Mouse (Mus musculus): ENCODE measurements around the gene Psmb4. TPM values are rescaled to one million over a fixed set of nuclear protein-coding genes. Genes with fewer than 3 reads are reported as not detected.
"Not testable (repeated sequence)": the region's sequence is repeated elsewhere in the genome, so short reads cannot be mapped to it uniquely, and the experiment has no call there.

Psmb4 gene
- polyA plus RNA-seq, 1 experiment from 2014 or later = 330 TPM

DNA sequence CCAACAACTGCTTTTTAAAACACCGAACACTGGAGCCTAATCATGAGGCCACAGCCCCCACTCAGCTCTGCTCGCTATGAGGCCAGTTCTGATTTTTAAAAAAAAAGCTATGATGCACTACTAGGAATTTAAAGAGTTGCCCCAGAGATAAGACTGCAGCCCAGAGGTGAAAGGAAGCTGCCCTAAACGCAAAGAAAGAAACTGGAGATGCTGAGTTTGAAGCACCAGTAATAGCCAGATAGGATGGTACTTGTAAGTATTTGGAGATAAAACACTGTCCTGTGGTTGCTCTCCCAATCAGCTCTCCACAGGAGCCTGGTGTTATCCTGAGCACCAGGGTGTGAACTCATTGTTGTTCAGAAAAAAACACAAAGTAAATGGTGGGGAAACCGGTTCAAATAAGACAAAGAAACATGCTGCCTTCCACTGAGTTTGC lies 39.6 kb upstream of the Psmb4 start:
- not testable (repeated sequence) for H3K27ac ChIP-seq; H3K4me2 ChIP-seq; H3K27me3 ChIP-seq; ATAC-seq (ENCODE audit: insufficient number of reproducible peaks, insufficient read depth, low FRiP score, low TSS enrichment, low read depth); H3K4me1 ChIP-seq (replicated peaks); H3K9me3 ChIP-seq; H3K4me3 ChIP-seq (replicated peaks); H3K9ac ChIP-seq (replicated peaks); H3K36me3 ChIP-seq
- 47% methylated on average over 4 of the region's 4 CpGs for WGBS

DNA sequence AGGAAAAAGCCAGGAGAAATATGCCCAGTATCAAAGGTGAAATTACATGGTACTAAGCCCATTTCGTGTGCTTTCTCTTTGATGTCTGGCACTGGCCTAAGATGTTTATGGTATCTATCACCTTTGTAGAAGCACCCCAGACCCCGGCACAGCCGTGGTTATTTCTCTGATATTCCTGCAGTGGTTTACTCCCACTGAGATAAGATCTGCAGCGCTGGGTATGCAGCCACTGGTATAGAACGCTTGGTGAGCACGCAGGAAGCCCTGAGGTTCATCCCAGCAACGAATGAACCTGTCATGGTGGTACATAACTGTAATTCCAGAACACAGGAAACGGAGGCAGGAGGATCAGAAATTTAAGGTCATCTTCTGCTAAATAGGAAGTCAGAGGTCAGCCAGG lies 37.9 kb upstream of the Psmb4 start:
- H3K4me2 ChIP-seq = no peak overlapping the region
- H3K4me1 ChIP-seq (replicated peaks) = 0 out of 2 replicates have a peak, but pooled peaks cover 3% of the 10 kb centered on the region
- H3K9ac ChIP-seq (replicated peaks) = no peak overlapping the region
- 40% methylated on average over 8 of the region's 8 CpGs for WGBS
- H3K27ac ChIP-seq = no peak overlapping the region
- H3K27me3 ChIP-seq = no peaks in the 10 kb centered on the region
- H3K4me3 ChIP-seq (replicated peaks) = no peak overlapping the region
- no peaks in the 10 kb centered on the region for H3K9me3 ChIP-seq
- ATAC-seq (ENCODE audit: insufficient number of reproducible peaks, insufficient read depth, low FRiP score, low TSS enrichment, low read depth) = no peak
- H3K36me3 ChIP-seq = no peaks in the 10 kb centered on the region

DNA sequence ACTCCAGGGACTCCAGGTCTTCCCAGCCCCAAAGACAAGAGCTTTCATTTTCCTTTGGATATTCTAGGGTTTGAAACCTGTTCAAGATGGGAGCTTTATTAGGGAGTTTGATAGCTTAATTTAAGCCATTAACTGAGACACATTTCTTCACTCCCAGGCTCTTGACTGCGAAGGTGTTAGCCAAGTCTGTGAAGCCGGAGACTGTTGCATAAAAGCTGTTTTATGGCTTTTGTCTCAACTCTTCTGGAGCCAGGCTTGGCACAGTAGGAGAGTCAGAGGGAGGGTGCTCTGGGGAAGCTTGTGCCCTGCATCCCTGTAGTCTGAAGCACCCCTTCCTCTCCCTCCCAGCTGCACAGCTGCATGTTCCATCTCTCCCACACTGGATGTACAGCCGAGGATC lies 35.6 kb upstream of the Psmb4 start:
- Histone ChIP-seq H3K4me1 (replicated peaks) (0 out of 2 replicates have a peak, but pooled peaks cover 3% of the 10 kb centered on the region), H3K4me2 (no peak overlapping the region), H3K36me3 (no peaks in the 10 kb centered on the region), H3K4me3 (replicated peaks) (no peak overlapping the region), H3K27ac (no peak overlapping the region), H3K9me3 (no peaks in the 10 kb centered on the region), H3K27me3 (no peaks in the 10 kb centered on the region), H3K9ac (replicated peaks) (no peak overlapping the region)
- WGBS = 20% methylated on average over 3 of the region's 3 CpGs
- ATAC-seq (ENCODE audit: insufficient number of reproducible peaks, insufficient read depth, low FRiP score, low TSS enrichment, low read depth) = no peak

DNA sequence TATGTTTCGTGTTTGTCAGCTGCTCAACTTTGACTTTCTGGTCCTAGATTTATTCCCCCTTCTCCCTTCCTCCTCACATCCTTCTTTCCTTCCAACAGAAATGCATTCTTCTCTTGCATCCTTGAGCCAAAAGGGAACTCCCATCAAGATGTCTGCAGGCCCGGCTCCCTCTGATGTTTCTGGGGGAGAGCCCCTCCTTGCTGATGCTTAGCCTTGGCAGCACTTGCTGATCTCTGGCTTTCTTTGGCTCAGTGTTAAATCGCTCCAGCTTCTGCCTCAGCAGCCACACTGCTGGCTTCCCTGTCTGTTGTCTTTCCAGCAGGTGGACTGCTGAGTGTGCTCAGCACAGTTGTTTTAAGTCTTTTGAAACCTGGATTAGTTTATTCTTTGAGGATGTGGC lies 34.3 kb upstream of the Psmb4 start:
- ATAC-seq (ENCODE audit: insufficient number of reproducible peaks, insufficient read depth, low FRiP score, low TSS enrichment, low read depth) = no peak
- WGBS = 51% methylated on average over 3 of the region's 3 CpGs
- Histone ChIP-seq H3K9ac (replicated peaks) (no peak overlapping the region), H3K27me3 (no peaks in the 10 kb centered on the region), H3K4me2 (no peak overlapping the region), H3K36me3 (no peaks in the 10 kb centered on the region), H3K4me3 (replicated peaks) (no peak overlapping the region), H3K27ac (no peak overlapping the region), H3K9me3 (no peaks in the 10 kb centered on the region), H3K4me1 (replicated peaks) (0 out of 2 replicates have a peak, but pooled peaks cover 3% of the 10 kb centered on the region)

DNA sequence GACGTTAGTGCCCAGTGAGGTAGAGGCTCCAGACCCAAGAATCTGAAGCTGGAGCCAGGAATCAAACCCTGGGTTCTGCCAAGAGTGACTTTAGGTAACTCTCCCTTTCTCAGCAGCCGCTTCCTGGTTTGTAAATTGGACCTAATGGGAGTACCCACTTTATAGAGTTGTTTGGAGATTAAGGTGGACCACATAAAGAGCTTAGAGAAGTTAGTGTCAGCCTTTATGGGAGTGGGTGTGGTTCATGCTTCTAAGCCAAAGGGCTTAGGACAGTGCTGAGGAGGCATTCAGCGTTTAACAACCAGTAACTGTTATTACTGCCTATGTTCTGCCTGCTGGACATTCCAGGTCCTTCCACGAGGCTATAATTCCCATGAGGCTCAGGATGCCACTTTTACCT lies 32.1 kb upstream of the Psmb4 start:
- WGBS = 39% methylated on average over 4 of the region's 4 CpGs
- Histone ChIP-seq H3K27ac (no peak overlapping the region), H3K4me2 (no peak overlapping the region), H3K36me3 (no peaks in the 10 kb centered on the region), H3K27me3 (no peaks in the 10 kb centered on the region), H3K4me1 (replicated peaks) (0 out of 2 replicates have a peak, but pooled peaks cover 3% of the 10 kb centered on the region), H3K9me3 (no peaks in the 10 kb centered on the region), H3K4me3 (replicated peaks) (no peak overlapping the region), H3K9ac (replicated peaks) (no peak overlapping the region)
- no peak for ATAC-seq (ENCODE audit: insufficient number of reproducible peaks, insufficient read depth, low FRiP score, low TSS enrichment, low read depth)

DNA sequence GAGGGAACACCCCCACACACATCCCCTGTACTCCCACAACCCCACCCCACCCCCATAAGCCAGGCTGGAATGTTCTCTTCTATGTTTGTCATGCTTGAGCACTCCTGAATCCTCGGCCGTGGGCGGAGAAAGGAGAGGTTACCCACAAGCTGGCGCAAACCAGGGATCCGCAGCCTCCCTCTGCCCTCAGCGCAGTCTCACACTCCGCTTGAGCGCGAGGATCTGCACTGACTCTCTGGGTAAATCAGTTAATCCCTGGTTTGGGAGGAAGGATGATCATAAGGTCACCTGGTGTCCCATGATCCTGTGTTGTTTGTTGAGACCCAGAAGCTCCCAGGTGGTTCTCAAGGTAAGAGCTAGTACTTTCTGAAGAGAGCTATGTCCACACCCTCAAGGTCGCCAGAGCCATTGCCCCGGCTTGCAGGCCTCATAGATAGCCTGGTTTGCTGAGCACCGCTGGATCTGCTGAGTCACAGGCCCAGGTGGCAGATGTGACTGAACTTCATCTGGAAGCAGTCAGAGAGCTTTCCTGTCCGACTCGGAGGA lies 31.1 kb upstream of the Psmb4 start:
- Histone ChIP-seq H3K9ac (replicated peaks) (no peak overlapping the region), H3K4me3 (replicated peaks) (no peak overlapping the region), H3K36me3 (no peaks in the 10 kb centered on the region), H3K4me1 (replicated peaks) (0 out of 2 replicates have a peak, but pooled peaks cover 3% of the 10 kb centered on the region), H3K4me2 (no peak overlapping the region), H3K9me3 (no peaks in the 10 kb centered on the region), H3K27ac (no peak overlapping the region), H3K27me3 (no peaks in the 10 kb centered on the region)
- no peak for ATAC-seq (ENCODE audit: insufficient number of reproducible peaks, insufficient read depth, low FRiP score, low TSS enrichment, low read depth)
- WGBS = 67% methylated on average over 14 of the region's 14 CpGs

DNA sequence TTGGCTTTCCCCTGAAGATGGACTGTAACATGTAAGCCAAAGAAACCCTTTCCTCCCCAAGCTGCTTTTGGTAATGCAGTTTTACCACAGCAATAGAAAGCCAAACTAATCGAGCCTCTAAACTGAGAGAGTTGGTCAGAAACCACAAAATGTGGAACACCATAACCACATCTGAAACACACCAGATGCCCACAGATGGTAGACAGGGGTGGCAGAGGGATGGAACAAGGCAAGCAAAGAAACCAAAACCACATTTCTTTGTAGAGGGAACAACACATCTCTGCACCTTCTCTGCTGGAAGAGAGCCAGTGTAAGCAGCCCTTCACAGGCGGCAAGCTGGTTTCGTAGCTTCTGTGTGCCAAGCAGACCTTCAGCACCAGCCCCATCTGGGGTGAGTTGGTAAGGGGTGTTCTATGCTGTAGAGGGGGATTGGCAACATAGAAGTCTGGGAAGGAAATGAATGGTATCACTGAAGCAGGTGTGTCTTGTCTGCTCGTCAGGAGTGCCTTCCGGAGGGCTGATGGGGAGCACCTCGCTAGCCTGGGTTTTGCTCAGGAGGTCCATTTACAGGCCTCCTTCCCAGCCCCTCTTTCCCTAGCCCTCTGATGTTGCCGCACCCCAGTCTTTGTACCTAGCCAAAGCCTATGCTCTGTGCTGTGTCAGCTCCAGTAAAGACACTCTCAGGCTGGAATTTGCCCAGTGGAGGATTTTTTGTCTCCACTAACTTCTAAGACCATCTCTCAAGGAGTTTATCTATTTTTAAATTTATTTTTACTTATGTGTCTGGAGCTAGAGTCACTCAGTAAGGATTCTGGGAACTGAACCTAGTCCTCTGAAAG lies 29.4 kb upstream of the Psmb4 start:
- Histone ChIP-seq H3K27ac (no peak overlapping the region), H3K36me3 (no peaks in the 10 kb centered on the region), H3K4me1 (replicated peaks) (no peaks in the 10 kb centered on the region), H3K27me3 (no peaks in the 10 kb centered on the region), H3K9ac (replicated peaks) (no peak overlapping the region), H3K9me3 (no peaks in the 10 kb centered on the region), H3K4me3 (replicated peaks) (no peak overlapping the region), H3K4me2 (no peak overlapping the region)
- ATAC-seq (ENCODE audit: insufficient number of reproducible peaks, insufficient read depth, low FRiP score, low TSS enrichment, low read depth) = no peak
- WGBS = 84% methylated on average over 7 of the region's 7 CpGs

DNA sequence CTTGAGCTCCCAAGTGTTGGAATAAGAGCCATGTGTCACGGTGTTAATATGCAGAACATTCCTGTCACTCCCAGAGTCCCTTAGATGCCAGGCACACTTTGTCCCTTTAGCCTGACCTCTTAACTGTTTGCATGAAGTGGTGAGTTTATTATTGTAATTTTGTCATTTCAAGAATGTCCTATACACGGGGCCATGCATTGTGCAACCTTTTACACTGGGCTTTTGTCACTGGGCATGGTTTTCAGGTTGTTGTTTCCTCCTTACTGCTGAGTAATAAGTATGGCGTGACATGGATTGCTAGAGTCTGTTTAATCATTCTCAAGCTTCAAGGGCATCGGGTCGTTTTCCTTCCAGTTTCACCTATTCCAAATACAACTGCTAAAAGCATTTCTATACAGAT lies 27.0 kb upstream of the Psmb4 start:
- 58% methylated on average over 5 of the region's 5 CpGs for WGBS
- Histone ChIP-seq H3K9ac (replicated peaks) (no peak overlapping the region), H3K4me1 (replicated peaks) (no peaks in the 10 kb centered on the region), H3K4me3 (replicated peaks) (no peak overlapping the region), H3K36me3 (no peaks in the 10 kb centered on the region), H3K27me3 (no peaks in the 10 kb centered on the region), H3K9me3 (no peaks in the 10 kb centered on the region), H3K27ac (no peak overlapping the region), H3K4me2 (no peak overlapping the region)
- ATAC-seq (ENCODE audit: insufficient number of reproducible peaks, insufficient read depth, low FRiP score, low TSS enrichment, low read depth) = no peak

DNA sequence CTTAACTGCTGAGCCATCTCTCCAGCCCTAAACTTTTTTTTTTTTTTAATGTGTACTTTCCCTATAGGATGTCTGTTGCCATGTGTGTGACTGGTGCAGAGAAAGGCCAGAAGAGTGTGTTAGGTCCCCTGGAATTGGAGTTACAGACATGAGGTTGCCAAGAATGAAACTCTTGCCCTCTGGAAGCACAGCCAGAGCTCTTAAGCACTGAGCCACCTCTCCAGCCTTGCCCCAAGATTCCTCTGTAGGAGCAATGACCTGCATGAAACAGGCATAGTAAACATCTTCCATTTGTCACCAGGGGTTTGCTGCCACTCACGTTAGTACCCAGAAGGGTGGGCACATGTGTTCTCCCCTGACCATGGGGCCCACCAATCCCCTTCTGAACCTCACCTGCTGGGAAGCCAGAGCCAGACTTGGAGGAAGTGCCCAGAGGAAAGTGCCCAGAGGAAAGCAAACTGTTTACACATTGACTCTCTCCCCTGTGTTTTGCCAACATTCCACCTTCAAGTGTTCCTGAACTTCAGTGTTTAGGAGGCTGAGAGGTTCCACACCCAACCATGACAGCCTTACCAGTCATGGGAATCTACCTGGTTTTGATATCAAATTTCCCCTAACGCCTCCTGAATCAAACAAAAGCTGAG lies 24.4 kb upstream of the Psmb4 start:
- Histone ChIP-seq H3K4me2 (no peak overlapping the region), H3K27ac (no peak overlapping the region), H3K27me3 (no peaks in the 10 kb centered on the region), H3K36me3 (no peaks in the 10 kb centered on the region), H3K9me3 (no peaks in the 10 kb centered on the region), H3K4me3 (replicated peaks) (no peak overlapping the region), H3K9ac (replicated peaks) (no peak overlapping the region), H3K4me1 (replicated peaks) (no peaks in the 10 kb centered on the region)
- WGBS = 63% methylated on average over 2 of the region's 2 CpGs
- no peak for ATAC-seq (ENCODE audit: insufficient number of reproducible peaks, insufficient read depth, low FRiP score, low TSS enrichment, low read depth)

DNA sequence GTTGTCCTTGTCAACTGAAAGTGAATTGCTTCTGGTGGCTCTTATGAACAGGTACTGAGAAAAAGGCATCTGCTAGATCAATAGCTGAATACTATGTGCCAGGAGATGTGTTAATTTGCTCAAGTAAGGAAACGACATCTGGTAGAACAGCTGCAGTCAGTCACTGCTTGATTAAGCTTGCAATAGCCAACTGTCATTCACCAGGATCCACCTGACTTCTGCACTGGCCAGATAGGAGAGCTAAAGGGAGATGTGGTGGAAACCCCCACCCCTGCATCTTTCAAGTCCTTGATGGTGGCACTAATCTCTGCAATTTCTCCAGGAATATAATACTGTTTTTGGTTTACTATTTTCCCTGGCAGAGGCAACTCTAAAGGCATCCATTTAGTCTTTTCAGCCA lies 19.7 kb upstream of the Psmb4 start:
- ATAC-seq (ENCODE audit: insufficient number of reproducible peaks, insufficient read depth, low FRiP score, low TSS enrichment, low read depth) = no peak
- WGBS = 55% methylated on average over 1 of the region's 1 CpGs
- no peaks in the 10 kb centered on the region for H3K27me3 ChIP-seq
- H3K4me2 ChIP-seq = no peak overlapping the region
- H3K27ac ChIP-seq = no peak overlapping the region
- no peak overlapping the region for H3K9ac ChIP-seq (replicated peaks)
- H3K4me1 ChIP-seq (replicated peaks) = no peaks in the 10 kb centered on the region
- no peaks in the 10 kb centered on the region for H3K36me3 ChIP-seq
- H3K4me3 ChIP-seq (replicated peaks) = no peak overlapping the region
- no peaks in the 10 kb centered on the region for H3K9me3 ChIP-seq

DNA sequence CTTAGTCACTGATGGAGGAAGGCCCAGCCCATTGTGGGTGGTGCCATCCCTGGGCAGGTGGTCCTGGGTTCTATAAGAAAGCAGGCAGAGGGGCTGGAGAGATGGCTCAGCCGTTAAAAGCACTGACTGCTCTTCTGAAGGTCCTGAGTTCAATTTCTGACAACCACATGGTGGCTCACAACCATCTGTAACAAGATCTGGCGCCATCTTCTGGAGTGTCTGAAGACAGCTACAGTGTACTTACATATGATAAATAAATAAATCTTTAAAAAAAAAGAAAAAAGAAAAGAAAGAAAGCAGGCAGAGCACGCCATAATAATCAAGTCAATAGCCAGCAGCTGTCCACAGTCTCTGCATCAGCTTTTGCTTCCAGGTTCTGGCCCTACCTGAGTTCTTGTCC lies 18.0 kb upstream of the Psmb4 start:
- not testable (repeated sequence) for H3K9me3 ChIP-seq; H3K27me3 ChIP-seq; H3K9ac ChIP-seq (replicated peaks); H3K36me3 ChIP-seq; H3K27ac ChIP-seq; H3K4me2 ChIP-seq; ATAC-seq (ENCODE audit: insufficient number of reproducible peaks, insufficient read depth, low FRiP score, low TSS enrichment, low read depth); H3K4me3 ChIP-seq (replicated peaks); H3K4me1 ChIP-seq (replicated peaks)
- 65% methylated on average over 3 of the region's 3 CpGs for WGBS
